Mouse (Mus musculus) E14TG2a.4 (cell line): ENCODE measurements around the gene Igtp.
"Not testable (repeated sequence)": the region's sequence is repeated elsewhere in the genome, so short reads cannot be mapped to it uniquely, and the experiment has no call there.

Experiments
- H3K27me3 ChIP-seq: 2 replicates; pipeline ENCODE4 v1.6.1; 2014; ENCODE audit warnings: low read length, control low read depth; ENCODE audit not compliant: insufficient read depth
- H3K36me3 ChIP-seq: 2 replicates; pipeline ENCODE4 v1.6.1; 2014; ENCODE audit warnings: low read length, control low read depth; ENCODE audit not compliant: insufficient read depth
- H3K4me1 ChIP-seq: replicated peaks from 2 replicates; pipeline ENCODE4 v1.6.1; 2014; ENCODE audit warnings: low read depth, low read length, control low read depth
- H3K4me3 ChIP-seq: replicated peaks from 2 replicates; pipeline ENCODE4 v1.5.1; 2014; ENCODE audit warnings: mild to moderate bottlenecking, low read length
- H3K9me3 ChIP-seq: 2 replicates; pipeline ENCODE4 v1.6.1; 2014; ENCODE audit warnings: low read length, control low read depth
- CTCF ChIP-seq: conservative IDR thresholded peaks from 2 replicates; pipeline ENCODE4 v1.5.1; 2014; ENCODE audit warnings: low read length
- NANOG ChIP-seq: IDR thresholded peaks from 2 replicates; pipeline ENCODE4 v1.6.1; 2014; ENCODE audit warnings: borderline replicate concordance, low read length, mixed read lengths
- POU5F1 ChIP-seq: IDR thresholded peaks from 2 replicates; pipeline ENCODE4 v1.6.1; 2014; ENCODE audit warnings: low read length, borderline replicate concordance

The Igtp gene

GRCm38 (mm10) chr11:58199229-58200037 is at the start of gene Igtp, which contains the start of gene Irgm2:
Igtp (plus strand) TSS chr11:58199556.
Irgm2 (plus strand) TSS chr11:58199618.
- H3K27me3 ChIP-seq = peaks cover 49% of the 10 kb centered on the region
- H3K4me3 ChIP-seq = peak within 1 kb of the TSS; percentile 70
- H3K9me3 ChIP-seq, H3K36me3 ChIP-seq: not testable (repeated sequence)
- H3K4me1 ChIP-seq = peaks cover 30% of the 10 kb centered on the region

- Histone ChIP-seq H3K36me3 (peaks cover 92% of the 10 kb centered on the region), H3K27me3 (no peaks in the 10 kb centered on the region), H3K4me1 (peaks cover 6% of the 10 kb centered on the region), H3K4me3 (no peak overlapping the region), H3K9me3 (no peaks in the 10 kb centered on the region)
- no peak for TF ChIP-seq POU5F1
- TF ChIP-seq NANOG = no peak
- TF ChIP-seq CTCF = no peak
Observed at GRCm38 (mm10) chr11:58155458-58155857, 43.9 kb upstream of the Igtp start.

DNA sequence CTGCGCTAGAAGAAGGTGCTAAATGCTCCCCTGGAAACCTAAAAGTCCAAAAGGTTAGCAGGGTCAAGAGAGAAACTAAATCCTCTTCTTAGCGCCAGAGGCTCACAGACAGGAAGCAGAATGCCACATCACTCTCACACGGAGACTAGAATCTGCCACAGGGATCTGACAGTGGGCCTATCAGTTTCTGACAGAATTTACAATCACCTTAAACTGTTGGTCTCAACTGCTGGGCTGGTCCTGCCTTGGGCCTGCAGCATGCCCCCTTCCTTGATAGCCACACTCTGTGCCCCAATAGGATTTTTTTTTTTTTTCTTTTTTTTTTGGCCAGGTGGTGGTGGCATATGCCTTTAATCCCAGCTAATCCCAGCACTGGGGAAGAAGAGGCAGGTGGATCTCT is 42.5 kb upstream of the Igtp start:
- Histone ChIP-seq H3K4me1 (peaks cover 17% of the 10 kb centered on the region), H3K4me3 (no peak overlapping the region), H3K36me3 (peaks cover 92% of the 10 kb centered on the region), H3K27me3 (no peaks in the 10 kb centered on the region), H3K9me3 (no peaks in the 10 kb centered on the region)
- TF ChIP-seq CTCF = no peak
- no peak for TF ChIP-seq NANOG
- TF ChIP-seq POU5F1 = no peak

- H3K9me3 ChIP-seq = no peaks in the 10 kb centered on the region
- peak; percentile 79 for TF ChIP-seq CTCF
- TF ChIP-seq POU5F1 = no peak
- no peak overlapping the region for H3K4me3 ChIP-seq
- H3K27me3 ChIP-seq = no peaks in the 10 kb centered on the region
- peaks cover 63% of the 10 kb centered on the region for H3K36me3 ChIP-seq
- H3K4me1 ChIP-seq = peaks cover 32% of the 10 kb centered on the region
Observed at GRCm38 (mm10) chr11:58165072-58165471, 34.3 kb upstream of the Igtp start.

GRCm38 (mm10) chr11:58167822-58168166 is 31.6 kb upstream of the Igtp start:
- Histone ChIP-seq H3K36me3 (peaks cover 41% of the 10 kb centered on the region), H3K4me3 (peak overlapping the region; percentile 99), H3K4me1 (peaks cover 31% of the 10 kb centered on the region), H3K27me3 (no peaks in the 10 kb centered on the region), H3K9me3 (no peaks in the 10 kb centered on the region)
- TF ChIP-seq NANOG (no peak), CTCF (no peak), POU5F1 (no peak)

- TF ChIP-seq POU5F1 = no peak
- H3K27me3 ChIP-seq = no peaks in the 10 kb centered on the region
- H3K4me3 ChIP-seq = peak within 1 kb of the TSS; percentile 99
- peaks cover 36% of the 10 kb centered on the region for H3K4me1 ChIP-seq
- peaks cover 41% of the 10 kb centered on the region for H3K36me3 ChIP-seq
- H3K9me3 ChIP-seq = no peaks in the 10 kb centered on the region
Observed at GRCm38 (mm10) chr11:58168167-58168915, 31.0 kb upstream of the Igtp start, which contains the start of gene Gemin5. Gemin5 (minus strand) TSS chr11:58168539.

GRCm38 (mm10) chr11:58169666-58170065 is 29.7 kb upstream of the Igtp start:
- H3K4me1 ChIP-seq = peaks cover 39% of the 10 kb centered on the region
- H3K9me3 ChIP-seq = no peaks in the 10 kb centered on the region
- peaks cover 41% of the 10 kb centered on the region for H3K36me3 ChIP-seq
- no peak overlapping the region for H3K4me3 ChIP-seq
- no peaks in the 10 kb centered on the region for H3K27me3 ChIP-seq
- no peak for TF ChIP-seq CTCF

- H3K4me1 ChIP-seq = peaks cover 32% of the 10 kb centered on the region
- H3K9me3 ChIP-seq = no peaks in the 10 kb centered on the region
- TF ChIP-seq POU5F1 (no peak), CTCF (no peak), NANOG (no peak)
- peak within 1 kb of the TSS; percentile 92 for H3K4me3 ChIP-seq
- peaks cover 42% of the 10 kb centered on the region for H3K36me3 ChIP-seq
- H3K27me3 ChIP-seq = no peaks in the 10 kb centered on the region
Observed at GRCm38 (mm10) chr11:58171459-58172091, 27.8 kb upstream of the Igtp start, which contains the start of gene Mrpl22. Mrpl22 (plus strand) TSS chr11:58171661.
